Mouse (Mus musculus) heart, postnatal 0 days (tissue): ENCODE data around the gene Sqstm1. TPM values are rescaled to one million over a fixed set of nuclear protein-coding genes. Genes with fewer than 3 reads are reported as not detected.
A peak's percentile ranks its signal among the peaks of the same experiment; 100 is the strongest.

Experiments used
- ATAC-seq: fragments of 200-750 bp; cut with Nextera tagmentation; 2 replicates; pipeline ENCODE4 v1.8.0; 2017; ENCODE audit warnings: low read depth, moderate number of reproducible peaks, moderate library complexity; ENCODE audit not compliant: insufficient read depth
- DNase-seq: peaks from one replicate; pipeline ENCODE4 v3.0.0-alpha.2; 2016; ENCODE audit warnings: low spot score
- H3K27ac ChIP-seq: fragments of 300-500 bp; sonication (generic); 2 replicates; pipeline ENCODE4 v1.5.1; 2014; ENCODE audit warnings: low read depth, mild to moderate bottlenecking
- H3K27me3 ChIP-seq: fragments of 300-500 bp; sonication (generic); 2 replicates; pipeline ENCODE4 v1.6.1; 2014; ENCODE audit warnings: low read length, mixed read lengths; ENCODE audit not compliant: control insufficient read depth, insufficient read depth
- H3K36me3 ChIP-seq: fragments of 300-500 bp; sonication (generic); replicated peaks from 2 replicates; pipeline ENCODE4 v1.6.1; 2014; ENCODE audit warnings: low read length, mixed read lengths; ENCODE audit not compliant: control insufficient read depth, insufficient read depth
- H3K4me1 ChIP-seq: fragments of 300-500 bp; sonication (generic); 2 replicates; pipeline ENCODE4 v1.6.1; 2014; ENCODE audit warnings: antibody characterized with exemption; ENCODE audit not compliant: control insufficient read depth, insufficient read depth
- H3K4me2 ChIP-seq: fragments of 300-500 bp; sonication (generic); 2 replicates; pipeline ENCODE4 v1.6.1; 2014; ENCODE audit warnings: low read depth, mild to moderate bottlenecking, low read length, moderate library complexity
- H3K4me3 ChIP-seq: fragments of 300-500 bp; sonication (generic); 2 replicates; pipeline ENCODE4 v1.5.1; 2014; ENCODE audit warnings: low read depth, low read length
- H3K9ac ChIP-seq: fragments of 300-500 bp; sonication (generic); replicated peaks from 2 replicates; pipeline ENCODE4 v1.6.1; 2014; ENCODE audit warnings: low read depth, low read length, mixed read lengths
- H3K9me3 ChIP-seq: fragments of 300-500 bp; sonication (generic); replicated peaks from 2 replicates; pipeline ENCODE4 v1.6.1; 2016; ENCODE audit warnings: low read length; ENCODE audit not compliant: control insufficient read depth
- CTCF ChIP-seq: IDR thresholded peaks from 2 replicates; pipeline ENCODE4 v1.5.1; 2016; ENCODE audit warnings: antibody characterized with exemption, control low read depth, low read depth
- EP300 ChIP-seq: IDR thresholded peaks from 2 replicates; pipeline ENCODE4 v1.6.1; 2016; ENCODE audit warnings: antibody characterized with exemption, low read depth
- WGBS: fragments of 180-500 bp; shearing (Covaris S2); extraction: QIAGEN DNeasy Blood & Tissue Kit; methylation state at CpG from one replicate; pipeline ENCODE4 v1.1.7; 2014; 5-methylcytosine and 5-hydroxymethylcytosine counted together
- polyA plus RNA-seq: library from polyadenylated mRNA; unstranded; fragments of >200 nt; fragmentation: Nextera tagmentation; extraction: Ambion mirVana; gene quantifications from 2 replicates; pipeline ENCODE4 v1.2.1, GENCODE M21; 2015
- total RNA-seq: library from RNA; depleted of rRNA; stranded (reverse); fragments of >200 nt; gene quantifications from 2 replicates; pipeline ENCODE4 v1.2.3, GENCODE M21; 2014; ENCODE audit warnings: low replicate concordance

Sqstm1 gene
- total and polyA plus RNA-seq, 2 experiments from 2014 or later: 244 to 249 TPM

DNA sequence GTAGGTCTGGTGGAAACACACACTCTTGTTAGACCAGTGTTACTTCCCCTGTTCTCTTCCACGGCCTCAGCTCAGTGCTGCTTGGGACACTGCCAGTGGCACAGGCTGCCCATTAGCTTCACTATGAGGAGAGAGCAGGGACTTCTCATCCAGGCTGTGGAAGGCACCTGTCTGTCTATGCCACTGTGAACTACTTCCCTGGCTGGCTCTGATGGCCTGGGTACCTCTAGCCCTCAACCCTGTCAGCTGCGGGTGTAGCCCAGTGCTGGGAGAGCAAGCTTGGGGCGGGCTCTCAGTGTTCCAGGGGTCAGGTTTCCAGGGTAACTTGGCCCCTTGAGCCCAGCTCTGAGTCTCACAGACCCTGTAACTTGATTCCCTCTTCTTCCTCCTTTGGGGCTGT, 18.1 kb upstream of the Sqstm1 start:
- ATAC-seq (no peak), DNase-seq (no peak)
- H3K4me3 ChIP-seq: no peak overlapping the region
- no peaks in the 10 kb centered on the region for H3K9me3 ChIP-seq
- H3K9ac ChIP-seq: no peak overlapping the region
- peaks cover 28% of the 10 kb centered on the region for H3K36me3 ChIP-seq
- 53% methylated on average over 3 of the region's 3 CpGs for WGBS
- no peaks in the 10 kb centered on the region for H3K27me3 ChIP-seq
- 0 out of 2 replicates have a peak overlapping the region, but pooled peaks have one; percentile 2 for H3K27ac ChIP-seq
- peaks cover 24% of the 10 kb centered on the region for H3K4me1 ChIP-seq
- TF ChIP-seq EP300: no peak
- TF ChIP-seq CTCF: no peak
- H3K4me2 ChIP-seq: no peak overlapping the region

DNA sequence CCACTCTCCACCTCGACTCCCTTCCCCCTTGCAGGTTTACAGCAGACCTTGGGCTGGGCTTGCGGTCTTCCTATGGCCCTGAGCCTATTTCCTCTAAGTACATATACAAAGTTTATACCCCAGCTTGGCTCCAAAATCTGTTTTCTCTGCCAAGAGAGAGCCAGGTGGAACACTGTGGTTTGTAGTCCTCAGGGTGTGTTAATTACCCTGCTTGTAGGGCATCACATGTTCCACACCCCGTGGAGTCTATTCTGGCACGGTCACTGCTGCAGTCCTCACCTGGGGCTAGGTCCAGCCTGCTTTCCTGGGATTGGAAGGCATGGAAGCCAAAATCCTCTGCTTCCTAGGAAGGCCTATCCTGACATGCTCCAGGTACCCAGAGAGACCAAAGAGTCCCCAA, 17.1 kb upstream of the Sqstm1 start:
- no peak for ATAC-seq
- peaks cover 17% of the 10 kb centered on the region for H3K36me3 ChIP-seq

DNA sequence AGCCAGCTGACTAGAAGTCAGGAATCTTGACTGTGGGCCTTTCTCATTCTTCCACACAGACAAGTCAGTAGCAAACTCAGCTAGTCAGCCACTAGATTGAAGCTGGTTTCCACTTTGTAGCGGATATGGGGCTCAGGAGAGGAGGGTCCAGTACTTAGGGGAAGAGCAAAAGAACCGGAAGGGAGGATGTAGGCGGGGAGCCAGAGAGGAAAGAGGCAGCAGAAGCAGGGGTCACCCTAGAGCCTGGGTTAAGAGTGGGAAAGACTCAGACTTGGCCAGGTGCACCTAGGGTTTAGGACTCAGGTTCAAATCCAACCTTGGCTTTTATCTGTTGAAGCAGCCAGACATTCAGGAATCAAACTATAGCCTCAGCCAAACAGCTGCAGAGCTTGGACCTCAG, 16.6 kb upstream of the Sqstm1 start:
- Histone ChIP-seq H3K27ac (peak overlapping the region; percentile 84), H3K27me3 (no peaks in the 10 kb centered on the region), H3K4me2 (peak overlapping the region; percentile 77), H3K9ac (peak overlapping the region; percentile 87; the same call in 1 of the 2 replicates), H3K4me1 (peaks cover 24% of the 10 kb centered on the region), H3K36me3 (peaks cover 12% of the 10 kb centered on the region), H3K4me3 (peak overlapping the region; percentile 75; the same call in 1 of the 2 replicates), H3K9me3 (no peaks in the 10 kb centered on the region)
- TF ChIP-seq EP300: no peak
- no peak for TF ChIP-seq CTCF
- DNase-seq (no peak), ATAC-seq (no peak)
- 59% methylated on average over 3 of the region's 3 CpGs for WGBS

More for the DNA sequence above, 17.1 kb upstream of the Sqstm1 start:
- TF ChIP-seq CTCF: no peak
- no peak for TF ChIP-seq EP300
- Histone ChIP-seq H3K27me3 (no peaks in the 10 kb centered on the region), H3K4me1 (peaks cover 24% of the 10 kb centered on the region), H3K4me3 (no peak overlapping the region), H3K27ac (peak overlapping the region; percentile 84; the same call in 1 of the 2 replicates), H3K9ac (no peak overlapping the region), H3K9me3 (no peaks in the 10 kb centered on the region), H3K4me2 (0 out of 2 replicates have a peak overlapping the region, but pooled peaks have one; percentile 77)
- no peak for DNase-seq
- 88% methylated on average over 4 of the region's 4 CpGs for WGBS

DNA sequence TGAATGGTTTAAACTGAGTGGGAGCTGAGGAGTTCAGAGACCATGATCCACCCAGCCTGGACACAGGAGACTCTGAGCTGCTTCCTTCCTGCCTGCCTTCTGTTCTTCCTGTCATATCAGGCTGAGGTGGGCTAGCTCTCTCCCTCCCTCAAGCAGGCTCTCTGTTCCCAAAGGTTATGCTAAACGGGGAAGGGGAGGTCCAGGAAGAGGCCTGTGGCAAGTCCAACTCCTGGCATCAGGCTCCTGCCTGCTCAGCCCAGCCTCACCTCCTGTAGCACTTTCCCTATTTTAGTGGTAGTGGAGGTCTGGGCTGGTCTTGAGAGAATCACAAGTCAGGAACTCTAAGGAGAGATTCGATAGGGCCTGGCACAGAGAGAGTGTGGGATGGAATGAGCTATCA, 15.8 kb upstream of the Sqstm1 start:
- Histone ChIP-seq H3K9me3 (no peaks in the 10 kb centered on the region), H3K9ac (peak overlapping the region; percentile 87; the same call in 1 of the 2 replicates), H3K4me2 (peak overlapping the region; percentile 77), H3K27me3 (no peaks in the 10 kb centered on the region), H3K4me1 (peaks cover 24% of the 10 kb centered on the region), H3K27ac (peak overlapping the region; percentile 84), H3K4me3 (peak overlapping the region; percentile 75), H3K36me3 (peaks cover 5% of the 10 kb centered on the region)
- 35% methylated on average over 2 of the region's 2 CpGs for WGBS
- TF ChIP-seq CTCF (no peak), EP300 (no peak)
- ATAC-seq (no peak), DNase-seq (no peak)

DNA sequence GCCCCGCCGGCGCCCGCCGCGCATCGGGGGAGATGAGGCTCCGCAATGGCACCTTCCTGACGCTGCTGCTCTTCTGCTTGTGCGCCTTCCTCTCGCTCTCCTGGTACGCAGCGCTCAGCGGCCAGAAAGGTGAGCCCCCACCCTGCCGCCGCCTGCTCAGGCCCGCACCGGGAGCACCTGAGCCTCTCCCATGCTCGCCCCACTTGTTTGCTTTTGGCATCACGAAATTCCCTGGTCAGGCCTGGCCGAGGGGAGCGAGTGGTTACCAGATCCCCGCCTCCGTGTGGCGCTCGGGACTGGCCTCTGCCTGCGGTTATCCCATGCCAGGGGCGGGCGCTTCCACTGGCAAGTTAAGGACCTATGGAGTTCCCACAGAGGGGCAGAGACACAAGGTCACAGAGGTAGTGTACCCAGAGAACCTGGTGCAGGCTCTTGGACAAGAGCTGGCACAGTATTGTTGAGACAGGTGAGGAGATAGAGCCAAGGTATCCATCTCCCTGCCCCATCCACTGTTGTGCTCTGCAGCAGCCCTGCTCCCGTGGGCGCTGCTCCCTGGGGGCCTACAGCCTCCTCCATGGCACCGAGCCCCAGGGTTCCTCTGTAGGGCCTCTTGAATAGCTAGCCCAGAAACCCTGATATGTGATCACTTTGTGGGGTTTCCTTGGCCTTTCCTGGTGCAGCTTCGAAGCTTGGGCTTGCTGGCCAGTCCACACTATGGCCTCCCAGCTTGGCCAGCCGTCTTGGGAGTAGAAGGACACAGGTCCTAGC, 15.2 kb upstream of the Sqstm1 start:
- Histone ChIP-seq H3K4me3 (peak overlapping the region; percentile 75), H3K9ac (peak overlapping the region; percentile 87), H3K27me3 (no peaks in the 10 kb centered on the region), H3K4me1 (peaks cover 20% of the 10 kb centered on the region), H3K27ac (peak overlapping the region; percentile 84), H3K4me2 (peak overlapping the region; percentile 77), H3K36me3 (peaks cover 2% of the 10 kb centered on the region), H3K9me3 (no peaks in the 10 kb centered on the region)
- ATAC-seq (peak; percentile 34), DNase-seq (no peak)
- 2% methylated on average over 33 of the region's 34 CpGs for WGBS
- no peak for TF ChIP-seq EP300
- no peak for TF ChIP-seq CTCF
